20 mouse cellular contexts compared by ENCODE assay signal in the genomic region with DNA sequence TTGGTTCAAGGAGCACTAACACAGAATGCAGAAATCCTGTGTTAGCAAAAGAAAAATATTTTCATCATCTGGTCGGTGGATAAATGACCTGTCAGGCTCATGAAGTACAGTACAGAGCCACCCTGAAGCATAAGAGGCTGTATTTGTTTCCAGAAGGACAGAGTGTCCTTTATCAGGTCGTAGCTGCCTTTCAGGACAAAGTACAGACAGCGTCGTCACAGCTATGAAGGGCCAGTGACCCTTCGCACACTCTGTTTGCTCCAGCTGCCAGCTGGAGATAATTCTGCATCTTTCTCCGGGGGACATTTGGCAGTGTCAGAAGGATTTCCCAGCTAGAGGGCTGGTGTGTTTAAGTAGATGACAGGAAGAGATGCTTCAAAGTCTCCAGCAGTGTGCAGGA. TPM values are rescaled to one million over a fixed set of nuclear protein-coding genes. Genes with fewer than 3 reads are reported as not detected.
DNase-seq lines count a peak whose midpoint lies in the region; ATAC-seq lines count a peak whose summit lies in the region.
"Had no signal": no experiment of that assay in that cellular context is flagged by ENCODE, and none has a peak within 500 bp of the region (broad histone marks: within the 10 kb centered on the region; RNA-seq: fewer than 3 reads in every experiment).

No protein-coding gene starts in this region.

- H3K9ac ChIP-seq in heart, embryonic 12.5 days = no peak overlapping the region
- H3K9ac ChIP-seq in kidney, embryonic 16.5 days (replicated peaks; ENCODE audit: low read length) = no peak overlapping the region
- no peak overlapping the region for H3K9ac ChIP-seq in forebrain, embryonic 11.5 days (ENCODE audit: low read length)
- H3K9ac ChIP-seq: embryonic facial prominence, embryonic 12.5 days; forebrain, embryonic 15.5 days; hindbrain, embryonic 12.5 days; midbrain, embryonic 12.5 days; neural tube, embryonic 13.5 days had no signal

- no peak overlapping the region for H3K4me2 ChIP-seq in heart, embryonic 12.5 days
- H3K4me2 ChIP-seq in kidney, embryonic 16.5 days (replicated peaks; ENCODE audit: low read depth, low read length) = no peak overlapping the region
- H3K4me2 ChIP-seq in forebrain, embryonic 11.5 days (ENCODE audit: low read depth, low read length, severe bottlenecking) = no peak overlapping the region
- H3K4me2 ChIP-seq: embryonic facial prominence, embryonic 12.5 days; forebrain, embryonic 15.5 days; hindbrain, embryonic 12.5 days; liver, embryonic 11.5 days; midbrain, embryonic 12.5 days; neural tube, embryonic 13.5 days had no signal

- H3K27ac ChIP-seq in heart, embryonic 12.5 days (ENCODE audit: poor library complexity, severe bottlenecking) = peak overlapping the region; percentile 25; the same call in 1 of the 2 replicates
- no peak overlapping the region for H3K27ac ChIP-seq in heart, embryonic 10.5 days
- H3K27ac ChIP-seq in kidney, embryonic 16.5 days (ENCODE audit: low read length) = no peak overlapping the region
- no peak overlapping the region for H3K27ac ChIP-seq in forebrain, embryonic 11.5 days (ENCODE audit: low read depth, low read length)
- H3K27ac ChIP-seq: embryonic facial prominence, embryonic 12.5 days; forebrain, embryonic 15.5 days; hindbrain, embryonic 12.5 days; kidney, postnatal 0 days; midbrain, embryonic 12.5 days; neural tube, embryonic 13.5 days; stomach, postnatal 0 days had no signal

- ATAC-seq in heart, embryonic 12.5 days (ENCODE audit: insufficient number of reproducible peaks, low FRiP score) = no peak
- no peak for ATAC-seq in kidney, embryonic 16.5 days (ENCODE audit: low FRiP score, low TSS enrichment)
- ATAC-seq in forebrain, embryonic 11.5 days (replicated peaks; ENCODE audit: low FRiP score) = no peak
- ATAC-seq: forebrain, embryonic 15.5 days; intestine, embryonic 16.5 days; lung, postnatal 0 days had no signal

- peaks cover 21% of the 10 kb centered on the region for H3K4me1 ChIP-seq in heart, embryonic 12.5 days (replicated peaks)
- peaks cover 13% of the 10 kb centered on the region for H3K4me1 ChIP-seq in heart, embryonic 10.5 days
- peaks cover 7% of the 10 kb centered on the region; the same call in 1 of the 2 replicates for H3K4me1 ChIP-seq in kidney, embryonic 16.5 days (ENCODE audit: insufficient read depth, low read length)
- no peaks in the 10 kb centered on the region for H3K4me1 ChIP-seq in forebrain, embryonic 11.5 days (replicated peaks; ENCODE audit: control insufficient read depth, insufficient read depth, low read length)

- H3K36me3 ChIP-seq in heart, embryonic 12.5 days = peaks cover 74% of the 10 kb centered on the region
- peaks cover 74% of the 10 kb centered on the region for H3K36me3 ChIP-seq in heart, embryonic 10.5 days
- peaks cover 56% of the 10 kb centered on the region for H3K36me3 ChIP-seq in kidney, embryonic 16.5 days (ENCODE audit: insufficient read depth, low read length)
- H3K36me3 ChIP-seq in forebrain, embryonic 11.5 days (ENCODE audit: control insufficient read depth, insufficient read depth, low read length) = peaks cover 15% of the 10 kb centered on the region

- no peaks in the 10 kb centered on the region for H3K9me3 ChIP-seq in heart, embryonic 12.5 days (replicated peaks)
- no peaks in the 10 kb centered on the region for H3K9me3 ChIP-seq in heart, embryonic 10.5 days
- no peaks in the 10 kb centered on the region for H3K9me3 ChIP-seq in kidney, embryonic 16.5 days (ENCODE audit: low read length)
- no peaks in the 10 kb centered on the region for H3K9me3 ChIP-seq in forebrain, embryonic 11.5 days (ENCODE audit: control insufficient read depth, low read length)
- H3K9me3 ChIP-seq: embryonic facial prominence, embryonic 12.5 days; forebrain, embryonic 15.5 days; hindbrain, embryonic 12.5 days; megakaryocyte, embryonic 14.5 days; midbrain, embryonic 12.5 days; neural tube, embryonic 13.5 days had no signal

- WGBS in heart, embryonic 12.5 days = 24% methylated on average over 6 of the region's 6 CpGs
- 31% methylated on average over 6 of the region's 6 CpGs for WGBS in heart, embryonic 10.5 days
- WGBS in kidney, embryonic 16.5 days = 75% methylated on average over 6 of the region's 6 CpGs
- 91% methylated on average over 6 of the region's 6 CpGs for WGBS in forebrain, embryonic 11.5 days

- H3K4me3 ChIP-seq in heart, embryonic 12.5 days = no peak overlapping the region
- no peak overlapping the region for H3K4me3 ChIP-seq in heart, embryonic 10.5 days
- no peak overlapping the region for H3K4me3 ChIP-seq in kidney, embryonic 16.5 days (ENCODE audit: low read length)
- H3K4me3 ChIP-seq in forebrain, embryonic 11.5 days (ENCODE audit: low read depth, low read length) = no peak overlapping the region
- H3K4me3 ChIP-seq: embryonic facial prominence, embryonic 12.5 days; forebrain, embryonic 15.5 days; hindbrain, embryonic 12.5 days; megakaryocyte, embryonic 14.5 days; midbrain, embryonic 12.5 days; neural tube, embryonic 13.5 days had no signal

- no peaks in the 10 kb centered on the region for H3K27me3 ChIP-seq in heart, embryonic 12.5 days (replicated peaks)
- no peaks in the 10 kb centered on the region for H3K27me3 ChIP-seq in heart, embryonic 10.5 days (ENCODE audit: insufficient read depth, poor library complexity, severe bottlenecking)
- H3K27me3 ChIP-seq in kidney, embryonic 16.5 days (ENCODE audit: insufficient read depth, low read length) = no peaks in the 10 kb centered on the region
- H3K27me3 ChIP-seq in forebrain, embryonic 11.5 days (ENCODE audit: control insufficient read depth, insufficient read depth, low read length) = no peaks in the 10 kb centered on the region
- H3K27me3 ChIP-seq: embryonic facial prominence, embryonic 12.5 days; forebrain, embryonic 15.5 days; hindbrain, embryonic 12.5 days; megakaryocyte, embryonic 14.5 days; midbrain, embryonic 12.5 days; neural tube, embryonic 13.5 days had no signal

- no peak for DNase-seq in heart, embryonic 10.5 days (ENCODE audit: low spot score)
- peak; percentile 27 for DNase-seq in kidney, postnatal 14 days
- peak; percentile 43 for DNase-seq in MN1 (ENCODE audit: low spot score)
- DNase-seq in heart, postnatal 4 days = peak; percentile 10
- DNase-seq in forebrain, embryonic 11.5 days (ENCODE audit: low spot score) = no peak
- DNase-seq: adrenal gland, adult 8-10 months; thymus, adult 18-20 months had no signal

RNA-seq across cellular contexts. Expression of a gene that starts 6.4 kb away (rescaled TPM):
- polyA plus RNA-seq in heart, embryonic 12.5 days (2016; fragmentation: Nextera tagmentation; extraction: Ambion mirVana) = 73.1 and 74.9 TPM in 2 replicates
- 75.5 and 90.8 TPM in 2 replicates for polyA plus RNA-seq in heart, embryonic 10.5 days (2016; fragmentation: Nextera tagmentation; extraction: Ambion mirVana)
- polyA plus RNA-seq in kidney, embryonic 16.5 days (2015; fragmentation: Nextera tagmentation; extraction: Ambion mirVana) = 82.9 and 87.9 TPM in 2 replicates
- 10 to 100 TPM; 56.6 to 66.4 TPM for total RNA-seq in heart, postnatal 4 days (2021)
- 52.6 and 56.9 TPM in 2 replicates for polyA plus RNA-seq in forebrain, embryonic 11.5 days (2014; fragmentation: Nextera tagmentation; extraction: Ambion mirVana)

RNA-seq across cellular contexts. Expression of a gene that starts 41.5 kb away (rescaled TPM):
- polyA plus RNA-seq in heart, embryonic 12.5 days (2016; fragmentation: Nextera tagmentation; extraction: Ambion mirVana) = 0.08 and 0.19 TPM in 2 replicates
- polyA plus RNA-seq in heart, embryonic 10.5 days (2016; fragmentation: Nextera tagmentation; extraction: Ambion mirVana) = not detected in 2 replicates
- polyA plus RNA-seq in kidney, embryonic 16.5 days (2015; fragmentation: Nextera tagmentation; extraction: Ambion mirVana) = 0.15 TPM in 1 of 2 replicates, not detected in the other
- total RNA-seq in heart, postnatal 4 days (2021) = under 1 TPM; 0.72 to 0.76 TPM
- 0.09 and 0.51 TPM in 2 replicates for polyA plus RNA-seq in forebrain, embryonic 11.5 days (2014; fragmentation: Nextera tagmentation; extraction: Ambion mirVana)
- polyA plus RNA-seq: liver, embryonic 11.5 days had no signal

Comparison
In these comparisons a context has a peak if more than half of its experiments do, and no peak if none do; other contexts are left out.
1. DNase-seq: peak in kidney, postnatal 14 days (single experiment), MN1 (single experiment) and heart, postnatal 4 days (single experiment); none in heart, embryonic 10.5 days (single experiment) and forebrain, embryonic 11.5 days (single experiment).